Mouse (Mus musculus) neural tube, embryonic 14.5 days (tissue): Measurements from ENCODE around the gene Rassf2. TPM values are rescaled to one million over a fixed set of nuclear protein-coding genes. Genes with fewer than 3 reads are reported as not detected.

Experiments
- polyA plus RNA-seq: library from polyadenylated mRNA; unstranded; fragments of >200 nt; fragmentation: Nextera tagmentation; extraction: Ambion mirVana; gene quantifications from 2 replicates; pipeline ENCODE4 v1.2.1, GENCODE M21; 2014

Gene Rassf2
- polyA plus RNA-seq, 1 experiment from 2014 or later, result 25.3 TPM

Other genes with a start within 250 kb of the Rassf2 start
- gene Erv3, start 170.5 kb downstream of the Rassf2 start, polyA plus RNA-seq, result not detected in 2 replicates
- gene Prnp, start 120.3 kb downstream of the Rassf2 start, polyA plus RNA-seq, result 99.9 and 104 TPM in 2 replicates
- gene Prn, start 120.3 kb downstream of the Rassf2 start, polyA plus RNA-seq, result not detected in 2 replicates
- gene Prnd, start 79.4 kb downstream of the Rassf2 start, polyA plus RNA-seq, result 4.8 and 10.0 TPM in 2 replicates
- gene Slc23a2, start 114.8 kb upstream of the Rassf2 start, polyA plus RNA-seq, result 43.6 and 47.6 TPM in 2 replicates
- gene Tmem230, start 217.5 kb upstream of the Rassf2 start, polyA plus RNA-seq, result 44.8 and 49.8 TPM in 2 replicates
- gene Pcna, start 223.1 kb upstream of the Rassf2 start, polyA plus RNA-seq, result 101 and 102 TPM in 2 replicates
- 35.5 and 52.8 TPM in 2 replicates for gene Cds2, start 232.9 kb upstream of the Rassf2 start, polyA plus RNA-seq